Mouse (Mus musculus) kidney, postnatal 36 days (tissue): ENCODE data around the gene Tex2.
"Not testable (repeated sequence)": the region's sequence is repeated elsewhere in the genome, so short reads cannot be mapped to it uniquely, and the experiment has no call there.

ENCODE experiments used
- DNase-seq, 2 experiments: peaks; one replicate each; pipeline ENCODE4 v3.0.0; 2021 to 2022; ENCODE audit warnings: mixed read lengths in 2 of 2

Gene Tex2

GRCm38 (mm10) chr11:106618768-106619167 is 5.5 kb upstream of the Tex2 start:
- DNase-seq = not testable (repeated sequence)

GRCm38 (mm10) chr11:106617821-106618580 is 4.8 kb upstream of the Tex2 start:
- DNase-seq = peak in 1 of 2 experiments; percentile 34

- no peak for DNase-seq
Measured at GRCm38 (mm10) chr11:106615561-106615960, 2.3 kb upstream of the Tex2 start.

GRCm38 (mm10) chr11:106614339-106614645 is 1.1 kb upstream of the Tex2 start:
- DNase-seq = no peak

- peak in 1 of 2 experiments; percentile 33 for DNase-seq
Measured at GRCm38 (mm10) chr11:106613638-106614338, 565 bp upstream of the Tex2 start.

GRCm38 (mm10) chr11:106612209-106612960 is 838 bp downstream of the Tex2 start:
- peak; percentile 56 to 80 for DNase-seq

- no peak for DNase-seq
Measured at GRCm38 (mm10) chr11:106609731-106610130, 3.5 kb downstream of the Tex2 start.

- DNase-seq = peak in 1 of 2 experiments; percentile 14
Measured at GRCm38 (mm10) chr11:106607316-106607715, 5.9 kb downstream of the Tex2 start.

- peak in 1 of 2 experiments; percentile 21 for DNase-seq
Measured at GRCm38 (mm10) chr11:106606042-106606441, 7.2 kb downstream of the Tex2 start.

- DNase-seq = peak in 1 of 2 experiments; percentile 23
Measured at GRCm38 (mm10) chr11:106603230-106603629, 10.0 kb downstream of the Tex2 start.

- no peak for DNase-seq
Measured at GRCm38 (mm10) chr11:106600124-106600523, 13.1 kb downstream of the Tex2 start.

GRCm38 (mm10) chr11:106599345-106599744 is 13.9 kb downstream of the Tex2 start:
- DNase-seq = no peak

- DNase-seq = no peak
Measured at GRCm38 (mm10) chr11:106598339-106598738, 14.9 kb downstream of the Tex2 start.

- DNase-seq = no peak
Measured at GRCm38 (mm10) chr11:106597737-106598330, 15.4 kb downstream of the Tex2 start.

GRCm38 (mm10) chr11:106591183-106591582 is 22.0 kb downstream of the Tex2 start:
- no peak for DNase-seq

- DNase-seq = no peak
Measured at GRCm38 (mm10) chr11:106590143-106590542, 23.1 kb downstream of the Tex2 start.

- DNase-seq = no peak
Measured at GRCm38 (mm10) chr11:106588781-106589180, 24.4 kb downstream of the Tex2 start.

- DNase-seq = no peak
Measured at GRCm38 (mm10) chr11:106587786-106588519, 25.3 kb downstream of the Tex2 start.

- DNase-seq = no peak
Measured at GRCm38 (mm10) chr11:106583801-106584200, 29.4 kb downstream of the Tex2 start.

- no peak for DNase-seq
Measured at GRCm38 (mm10) chr11:106581357-106581756, 31.9 kb downstream of the Tex2 start.

- DNase-seq = no peak
Measured at GRCm38 (mm10) chr11:106580468-106580867, 32.8 kb downstream of the Tex2 start.

GRCm38 (mm10) chr11:106579957-106580356 is 33.3 kb downstream of the Tex2 start:
- no peak for DNase-seq
